28 mouse cellular contexts compared by ENCODE assay signal in the genomic region with DNA sequence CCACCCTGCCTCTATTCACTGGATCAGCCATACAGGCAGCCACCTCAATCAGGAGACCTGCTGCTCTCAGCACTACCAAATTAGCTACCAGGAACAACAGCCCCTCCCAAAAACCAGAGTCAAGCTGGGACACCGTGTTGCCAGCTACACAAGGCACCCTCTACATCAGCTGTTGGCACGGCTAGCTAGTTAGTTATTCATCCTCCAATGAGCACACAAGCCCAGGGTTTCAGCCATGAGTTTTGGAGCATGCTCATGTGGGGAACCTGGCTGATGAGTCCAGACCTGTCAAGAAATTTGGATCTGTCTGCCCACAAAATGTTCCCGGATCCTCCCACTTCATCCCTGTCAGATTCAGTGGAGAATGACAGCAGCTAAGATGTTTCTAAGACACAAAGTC. TPM values are rescaled to one million over a fixed set of nuclear protein-coding genes. Genes with fewer than 3 reads are reported as not detected.
A peak's percentile ranks its signal among the peaks of the same experiment; 100 is the strongest.
DNase-seq lines count a peak whose midpoint lies in the region; TF ChIP-seq lines count a peak whose summit lies in the region.
"Had no signal": no experiment of that assay in that cellular context is flagged by ENCODE, and none has a peak within 500 bp of the region (broad histone marks: within the 10 kb centered on the region; RNA-seq: fewer than 3 reads in every experiment).

No protein-coding gene starts in this region.

- H3K4me1 ChIP-seq in thymus, adult 2 months (replicated peaks; ENCODE audit: control insufficient read depth, insufficient read depth, low read length) = no peaks in the 10 kb centered on the region

- no peaks in the 10 kb centered on the region for H3K36me3 ChIP-seq in thymus, adult 2 months (ENCODE audit: control insufficient read depth, insufficient read depth, low read length)
- H3K36me3 ChIP-seq: hindbrain, embryonic 10.5 days; intestine, embryonic 15.5 days; limb, embryonic 15.5 days; midbrain, embryonic 12.5 days; neural tube, embryonic 15.5 days had no signal

- H3K4me3 ChIP-seq in layer of hippocampus, adult 2 months = no peak overlapping the region
- no peak overlapping the region for H3K4me3 ChIP-seq in thymus, adult 2 months (ENCODE audit: control insufficient read depth, insufficient read depth, low read length)
- H3K4me3 ChIP-seq: hindbrain, embryonic 10.5 days; intestine, embryonic 15.5 days; limb, embryonic 15.5 days; midbrain, embryonic 12.5 days; neural tube, embryonic 15.5 days had no signal

- WGBS in thymus, adult 2 months = 90% methylated on average over 3 of the region's 3 CpGs

- TF ChIP-seq POLR2A in thymus, adult 2 months (IDR thresholded peaks at IDR 0.05; ENCODE audit: control insufficient read depth, extremely low read depth, insufficient read depth, low read length, poor library complexity) = no peak

- no peaks in the 10 kb centered on the region for H3K27me3 ChIP-seq in thymus, adult 2 months (ENCODE audit: control insufficient read depth, insufficient read depth, low read length)
- H3K27me3 ChIP-seq: intestine, embryonic 15.5 days; midbrain, embryonic 12.5 days; neural tube, embryonic 15.5 days had no signal

- H3K27ac ChIP-seq in layer of hippocampus, adult 2 months = peak overlapping the region; percentile 74
- H3K27ac ChIP-seq in thymus, adult 2 months (ENCODE audit: control insufficient read depth, insufficient read depth, low read length) = no peak overlapping the region
- H3K27ac ChIP-seq: hindbrain, embryonic 10.5 days; intestine, embryonic 15.5 days; limb, embryonic 15.5 days; liver, embryonic 14.5 days; midbrain, embryonic 12.5 days; neural tube, embryonic 15.5 days had no signal

- DNase-seq in layer of hippocampus, adult 2 months (ENCODE audit: low spot score in 2 of 2) = peak in 1 of 2 experiments; percentile 47
- no peak for DNase-seq in layer of hippocampus, adult 8-10 months (ENCODE audit: low spot score in 2 of 2)
- peak; percentile 63 for DNase-seq in right cerebral cortex, adult 18-20 months
- DNase-seq in right cerebral cortex, postnatal 4 days = no peak
- peak; percentile 47 to 49 for DNase-seq in frontal cortex, postnatal 36 days (ENCODE audit: low spot score in 2 of 2)
- no peak for DNase-seq in testis, postnatal 14 days (ENCODE audit: low spot score)
- no peak for DNase-seq in thymus, adult 2 months
- DNase-seq: adrenal gland, adult 2 months; cerebellum, adult 8-10 months; gastrocnemius, postnatal 14 days; heart, adult 11 months; kidney, adult 8-10 months; kidney, postnatal 14 days; lung, embryonic 14.5 days; spleen, adult 18-20 months; thymus, postnatal 25 days had no signal

- no peak for TF ChIP-seq CTCF in layer of hippocampus, adult 2 months (conservative IDR thresholded peaks at IDR 0.05)
- TF ChIP-seq CTCF in thymus, adult 2 months (IDR thresholded peaks at IDR 0.05; ENCODE audit: borderline replicate concordance, control insufficient read depth, extremely low read depth, insufficient read depth, low read length, poor library complexity) = no peak

RNA-seq across cellular contexts. Expression of gene F830045P16Rik, which starts 25.4 kb away (rescaled TPM):
- under 1 TPM; 0.38 to 0.54 TPM for total RNA-seq in layer of hippocampus, adult 2 months (2021)
- 1 to 10 TPM in 2 of 4 experiments, under 1 TPM in 2; 0.24 to 1.8 (median 0.93) TPM for total RNA-seq in layer of hippocampus, adult 8-10 months (2022)
- polyA plus RNA-seq in thymus, adult 2 months (2012; rRNA removed) = 0.12 TPM in 1 of 2 replicates, not detected in the other
- total RNA-seq: adrenal gland, adult 2 months; gastrocnemius, postnatal 14 days; megakaryocyte, adult 5-6 weeks; MEL had no signal
- polyA plus RNA-seq: adrenal gland, adult 2 months; C2C12; heart, embryonic 11.5 days; heart, postnatal 0 days; hindbrain, embryonic 10.5 days; hindbrain, embryonic 16.5 days; intestine, embryonic 15.5 days; lung, embryonic 14.5 days; midbrain, embryonic 12.5 days; neural tube, embryonic 15.5 days had no signal

RNA-seq across cellular contexts. Expression of gene Sirpa, which starts 30.8 kb away (rescaled TPM):
- 100 to 1,000 TPM; 279 to 289 TPM for total RNA-seq in layer of hippocampus, adult 2 months (2021)
- total RNA-seq in layer of hippocampus, adult 8-10 months (2022) = 100 to 1,000 TPM; 317 to 358 (median 338) TPM
- polyA plus RNA-seq in thymus, adult 2 months (2012; rRNA removed) = 56.0 and 63.1 TPM in 2 replicates
- total RNA-seq: MEL had no signal

Comparison
In these comparisons a context has a peak if more than half of its experiments do, and no peak if none do; other contexts are left out.
1. DNase-seq: peak in right cerebral cortex, adult 18-20 months (single experiment) and frontal cortex, postnatal 36 days (2 of 2); none in layer of hippocampus, adult 8-10 months (0 of 2), right cerebral cortex, postnatal 4 days (single experiment), testis, postnatal 14 days (single experiment) and thymus, adult 2 months (single experiment).